Mouse (Mus musculus) ES-E14 (cell line): ENCODE results near the gene Osbpl10. TPM values are rescaled to one million over a fixed set of nuclear protein-coding genes. Genes with fewer than 3 reads are reported as not detected.
A peak's percentile ranks its signal among the peaks of the same experiment; 100 is the strongest.

ENCODE experiments used
- DNase-seq: peaks from one replicate; pipeline ENCODE4 v3.0.0-alpha.2; 2013; ENCODE audit warnings: low read depth, low spot score
- H3K27ac ChIP-seq: 2 replicates; pipeline ENCODE4 v1.5.1; 2012; ENCODE audit warnings: low read depth, mild to moderate bottlenecking, low read length, moderate library complexity, mixed read lengths; ENCODE audit not compliant: poor library complexity, insufficient read depth, severe bottlenecking
- H3K36me3 ChIP-seq: 2 replicates; pipeline ENCODE4 v1.6.1; 2012; ENCODE audit warnings: mild to moderate bottlenecking, low read length, moderate library complexity, mixed read lengths; ENCODE audit not compliant: control insufficient read depth, poor library complexity, insufficient read depth, severe bottlenecking
- H3K4me1 ChIP-seq, 2 experiments: fragments of 150-350 bp in 1 of 2; sonication (generic) in 1 of 2; 2 replicates each; pipeline ENCODE4 v1.6.1; 2012; ENCODE audit warnings: low read length in 2 of 2, mild to moderate bottlenecking in 1 of 2, mixed read lengths in 1 of 2; ENCODE audit not compliant: control insufficient read depth in 2 of 2, insufficient read depth in 2 of 2, poor library complexity in 1 of 2
- H3K4me3 ChIP-seq, 2 experiments: fragments of 150-350 bp in 1 of 2; sonication (generic) in 1 of 2; 2 replicates each; pipeline ENCODE4 v1.5.1; 2012; ENCODE audit warnings: low read length in 2 of 2, low read depth in 1 of 2, mild to moderate bottlenecking in 1 of 2, mixed read lengths in 1 of 2; ENCODE audit not compliant: insufficient read depth in 1 of 2, poor library complexity in 1 of 2, severe bottlenecking in 1 of 2
- H3K9ac ChIP-seq: 2 replicates; pipeline ENCODE4 v1.6.1; 2012; ENCODE audit warnings: low read depth, mild to moderate bottlenecking, low read length, mixed read lengths; ENCODE audit not compliant: poor library complexity, insufficient read depth, severe bottlenecking
- H3K9me3 ChIP-seq: fragments of 150-350 bp; sonication (generic); 2 replicates; pipeline ENCODE4 v1.6.1; 2012; ENCODE audit warnings: low read depth, mild to moderate bottlenecking, low read length; ENCODE audit not compliant: control insufficient read depth, insufficient read depth
- CHD2 ChIP-seq: IDR thresholded peaks from 2 replicates; pipeline ENCODE4 v1.6.1; 2014; ENCODE audit warnings: mild to moderate bottlenecking, low read depth, low read length, inconsistent platforms
- HCFC1 ChIP-seq: IDR thresholded peaks from 2 replicates; pipeline ENCODE4 v1.6.1; 2012; ENCODE audit warnings: low read length, inconsistent platforms, borderline replicate concordance; ENCODE audit not compliant: insufficient read depth
- MAFK ChIP-seq: IDR thresholded peaks from 2 replicates; pipeline ENCODE4 v1.6.1; 2014; ENCODE audit warnings: mild to moderate bottlenecking, low read depth, low read length, inconsistent platforms; ENCODE audit not compliant: insufficient read depth
- ZC3H11A ChIP-seq: IDR thresholded peaks from 2 replicates; pipeline ENCODE4 v1.6.1; 2012; ENCODE audit warnings: low read depth, mild to moderate bottlenecking, inconsistent platforms, low read length, borderline replicate concordance
- ZNF384 ChIP-seq: IDR thresholded peaks from 2 replicates; pipeline ENCODE4 v1.6.1; 2012; ENCODE audit warnings: low read depth, low read length, inconsistent platforms
- in situ Hi-C, 2 experiments: fragments of 600-800 bp; cut with MboI; formaldehyde crosslinking; loops; one replicate each; pipeline ENCODE4 v1.15.1; 2025; ENCODE audit warnings: low sequenced_read_pairs in 2 of 2, inconsistent platforms in 1 of 2; ENCODE audit not compliant: unreplicated experiment in 2 of 2
- total RNA-seq: library from RNA; depleted of rRNA; stranded (reverse); fragments of 300-350 nt; gene quantifications from 2 replicates; pipeline ENCODE4 v1.2.3, GENCODE M21; 2012; rRNA removed

Osbpl10 gene
- 15.2 and 18.4 TPM in 2 replicates for total RNA-seq

- no peak for TF ChIP-seq HCFC1
- no peak for TF ChIP-seq ZNF384
- no peak for TF ChIP-seq CHD2
- TF ChIP-seq ZC3H11A = no peak
- no peak for TF ChIP-seq MAFK
- in situ Hi-C loops = no loop called here
- peak within 1 kb of the TSS; percentile 52; the same call in 1 of the 2 replicates for H3K27ac ChIP-seq
Measured at GRCm38 (mm10) chr9:114978281-114979111, at the start of gene Osbpl10. Gene Osbpl10, plus strand, starts transcription at chr9:114978569.

GRCm38 (mm10) chr9:114930464-114931090, 47.8 kb upstream of the Osbpl10 start:
- in situ Hi-C loops = no loop called here
- no peaks in the 10 kb centered on the region for H3K9me3 ChIP-seq
- no peak for DNase-seq
- no peak overlapping the region for H3K9ac ChIP-seq
- H3K36me3 ChIP-seq = no peaks in the 10 kb centered on the region
- no peak overlapping the region for H3K27ac ChIP-seq
- peaks cover 2 to 19% of the 10 kb centered on the region in 2 experiments; a peak in 3 of 4 replicates for H3K4me1 ChIP-seq
- no peak overlapping the region for H3K4me3 ChIP-seq
- TF ChIP-seq HCFC1 (no peak), ZNF384 (no peak)

More at GRCm38 (mm10) chr9:114978281-114979111, at the start of gene Osbpl10:
- H3K9me3 ChIP-seq = no peaks in the 10 kb centered on the region
- H3K4me1 ChIP-seq = 0 out of 4 replicates have a peak, but pooled peaks cover 2 to 3% of the 10 kb centered on the region in 2 experiments
- peak; percentile 61 for DNase-seq
- H3K4me3 ChIP-seq = peak within 1 kb of the TSS; percentile 67 to 91
- no peaks in the 10 kb centered on the region for H3K36me3 ChIP-seq
- peak within 1 kb of the TSS; percentile 80 for H3K9ac ChIP-seq

- H3K4me1 ChIP-seq = peaks cover 2 to 19% of the 10 kb centered on the region in 2 experiments; a peak in 3 of 4 replicates
- no peak for TF ChIP-seq ZNF384
- TF ChIP-seq ZC3H11A = no peak
- no peak for TF ChIP-seq HCFC1
- TF ChIP-seq CHD2 = no peak
- TF ChIP-seq MAFK = no peak
- peak overlapping the region; percentile 77 to 82 for H3K4me3 ChIP-seq
- H3K9me3 ChIP-seq = no peaks in the 10 kb centered on the region
- H3K9ac ChIP-seq = peak overlapping the region; percentile 3; the same call in 1 of the 2 replicates
- in situ Hi-C loops = no loop called here
- no peak for DNase-seq
- no peaks in the 10 kb centered on the region for H3K36me3 ChIP-seq
- H3K27ac ChIP-seq = no peak overlapping the region
Measured at GRCm38 (mm10) chr9:114932607-114933006, 45.8 kb upstream of the Osbpl10 start.

GRCm38 (mm10) chr9:114933037-114933722, 45.2 kb upstream of the Osbpl10 start:
- Histone ChIP-seq H3K36me3 (no peaks in the 10 kb centered on the region), H3K4me3 (peak overlapping the region; percentile 77 to 82), H3K9me3 (no peaks in the 10 kb centered on the region), H3K27ac (no peak overlapping the region), H3K9ac (peak overlapping the region; percentile 46), H3K4me1 (peaks cover 2 to 19% of the 10 kb centered on the region in 2 experiments; a peak in 3 of 4 replicates)
- DNase-seq = no peak
- TF ChIP-seq CHD2 (no peak), ZNF384 (no peak), ZC3H11A (no peak), HCFC1 (no peak), MAFK (no peak)
- in situ Hi-C loops = no loop called here
